12 mouse cellular contexts compared by ENCODE assay signal in genomic region chr2:110979610-110980009, GRCm38 (mm10). TPM values are rescaled to one million over a fixed set of nuclear protein-coding genes. Genes with fewer than 3 reads are reported as not detected.
"Had no signal": no experiment of that assay in that cellular context is flagged by ENCODE, and none has a peak within 500 bp of the region (broad histone marks: within the 10 kb centered on the region; RNA-seq: fewer than 3 reads in every experiment).

No protein-coding gene starts in this region.

- DNase-seq: retina, postnatal 1 day; right cerebral cortex, postnatal 14 days; right cerebral cortex, postnatal 25 days; right cerebral cortex, postnatal 4 days; spleen, adult 18-20 months; thymus, adult 18-20 months; thymus, adult 2 months; thymus, postnatal 14 days; thymus, postnatal 25 days; thymus, postnatal 36 days; thymus, postnatal 4 days had no signal

RNA-seq across cellular contexts. Expression of gene Ano3, which starts 28.9 kb away (rescaled TPM):
- total RNA-seq: neutrophil, adult 5-6 weeks had no signal
